Mouse (Mus musculus) midbrain, embryonic 14.5 days (tissue): ENCODE results near the gene Gm28043. TPM values are rescaled to one million over a fixed set of nuclear protein-coding genes. Genes with fewer than 3 reads are reported as not detected.
A peak's percentile ranks its signal among the peaks of the same experiment; 100 is the strongest.

Experiments
- ATAC-seq: fragments of 200-750 bp; cut with Nextera tagmentation; 2 replicates; pipeline ENCODE4 v1.8.0; 2017; ENCODE audit warnings: moderate number of reproducible peaks, moderate library complexity; ENCODE audit not compliant: low FRiP score, low TSS enrichment
- DNase-seq: peaks from one replicate; pipeline ENCODE4 v3.0.0-alpha.2; 2015
- H3K27ac ChIP-seq: fragments of 300-500 bp; sonication (generic); replicated peaks from 2 replicates; pipeline ENCODE4 v1.5.1; 2014; ENCODE audit warnings: mild to moderate bottlenecking, low read depth, low read length, moderate library complexity
- H3K27me3 ChIP-seq: fragments of 300-500 bp; sonication (generic); 2 replicates; pipeline ENCODE4 v1.6.1; 2014; ENCODE audit warnings: low read length, control low read depth, mixed read lengths; ENCODE audit not compliant: control insufficient read depth, insufficient read depth
- H3K36me3 ChIP-seq: fragments of 300-500 bp; sonication (generic); 2 replicates; pipeline ENCODE4 v1.6.1; 2014; ENCODE audit warnings: low read length, control low read depth; ENCODE audit not compliant: control insufficient read depth, insufficient read depth
- H3K4me1 ChIP-seq: fragments of 300-500 bp; sonication (generic); 2 replicates; pipeline ENCODE4 v1.6.1; 2014; ENCODE audit warnings: mild to moderate bottlenecking, antibody characterized with exemption, low read length, control low read depth; ENCODE audit not compliant: control insufficient read depth, insufficient read depth
- H3K4me2 ChIP-seq: fragments of 300-500 bp; sonication (generic); 2 replicates; pipeline ENCODE4 v1.6.1; 2014; ENCODE audit warnings: mild to moderate bottlenecking, low read length, moderate library complexity
- H3K4me3 ChIP-seq: fragments of 300-500 bp; sonication (generic); replicated peaks from 2 replicates; pipeline ENCODE4 v1.5.1; 2014; ENCODE audit warnings: low read depth, low read length
- H3K9ac ChIP-seq: fragments of 300-500 bp; sonication (generic); replicated peaks from 2 replicates; pipeline ENCODE4 v1.6.1; 2014; ENCODE audit warnings: mild to moderate bottlenecking, low read length, moderate library complexity
- H3K9me3 ChIP-seq: fragments of 300-500 bp; sonication (generic); 2 replicates; pipeline ENCODE4 v1.6.1; 2016; ENCODE audit warnings: low read length, control low read depth, mixed read lengths; ENCODE audit not compliant: control insufficient read depth
- WGBS: fragments of 180-500 bp; shearing (Covaris S2); extraction: QIAGEN DNeasy Blood & Tissue Kit; methylation state at CpG from one replicate; pipeline ENCODE4 v1.1.7; 2014; 5-methylcytosine and 5-hydroxymethylcytosine counted together
- polyA plus RNA-seq: library from polyadenylated mRNA; unstranded; fragments of >200 nt; fragmentation: Nextera tagmentation; extraction: Ambion mirVana; gene quantifications from 2 replicates; pipeline ENCODE4 v1.2.1, GENCODE M21; 2014

Gm28043 gene
- polyA plus RNA-seq, 1 experiment from 2014 or later, result 2.9 TPM

DNA sequence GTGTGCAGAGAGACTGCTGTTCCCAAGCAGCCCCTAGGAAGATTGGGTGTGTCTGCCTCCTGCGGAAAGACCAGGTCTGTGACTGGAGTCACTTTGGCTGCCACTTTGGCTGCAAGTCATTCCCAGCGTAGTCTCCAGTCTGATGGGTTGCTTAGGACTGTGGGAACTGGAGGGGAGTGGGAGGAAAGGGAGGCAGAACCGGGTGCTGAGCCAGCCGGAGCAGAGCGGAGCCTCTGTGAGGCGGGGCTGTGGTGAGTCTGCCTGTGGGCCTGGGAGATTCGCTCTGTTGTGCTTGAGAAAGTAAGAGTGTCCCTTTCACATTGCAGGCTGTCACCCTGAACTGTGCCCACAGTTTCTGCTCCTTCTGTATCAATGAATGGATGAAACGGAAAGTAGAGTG lies 20.8 kb downstream of the Gm28043 start:
- WGBS, result 94% methylated on average over 8 of the region's 8 CpGs
- Histone ChIP-seq H3K9ac (no peak overlapping the region), H3K9me3 (no peaks in the 10 kb centered on the region), H3K36me3 (peaks cover 86% of the 10 kb centered on the region), H3K4me3 (no peak overlapping the region), H3K27me3 (no peaks in the 10 kb centered on the region), H3K4me1 (no peaks in the 10 kb centered on the region), H3K4me2 (no peak overlapping the region), H3K27ac (no peak overlapping the region)
- DNase-seq, result no peak
- ATAC-seq, result no peak

DNA sequence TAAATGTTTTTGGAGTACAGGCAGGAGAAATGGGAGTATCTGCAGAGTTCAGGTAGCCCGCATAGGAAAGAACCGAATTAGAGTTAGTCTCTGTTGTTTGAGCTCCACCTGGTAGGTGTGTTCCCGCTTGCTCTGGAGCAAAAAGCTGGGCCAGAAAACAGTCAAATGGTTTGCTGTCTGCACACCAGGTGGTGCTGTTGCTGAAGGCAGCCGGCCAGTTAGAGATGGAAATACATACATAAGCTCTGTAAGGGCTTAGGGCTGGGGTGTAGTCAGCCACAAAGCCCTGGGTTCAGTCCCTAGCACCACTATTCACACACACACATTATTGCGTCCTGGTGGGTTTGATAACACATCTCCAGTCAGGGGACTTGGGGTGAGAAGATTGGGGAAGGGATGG lies 21.4 kb downstream of the Gm28043 start:
- Histone ChIP-seq H3K4me1 (no peaks in the 10 kb centered on the region), H3K4me3 (no peak overlapping the region), H3K27ac (no peak overlapping the region), H3K4me2 (no peak overlapping the region), H3K9ac (no peak overlapping the region), H3K27me3 (no peaks in the 10 kb centered on the region), H3K36me3 (peaks cover 86% of the 10 kb centered on the region), H3K9me3 (no peaks in the 10 kb centered on the region)
- ATAC-seq (no peak), DNase-seq (peak; percentile 76)
- WGBS, result 78% methylated on average over 5 of the region's 5 CpGs

DNA sequence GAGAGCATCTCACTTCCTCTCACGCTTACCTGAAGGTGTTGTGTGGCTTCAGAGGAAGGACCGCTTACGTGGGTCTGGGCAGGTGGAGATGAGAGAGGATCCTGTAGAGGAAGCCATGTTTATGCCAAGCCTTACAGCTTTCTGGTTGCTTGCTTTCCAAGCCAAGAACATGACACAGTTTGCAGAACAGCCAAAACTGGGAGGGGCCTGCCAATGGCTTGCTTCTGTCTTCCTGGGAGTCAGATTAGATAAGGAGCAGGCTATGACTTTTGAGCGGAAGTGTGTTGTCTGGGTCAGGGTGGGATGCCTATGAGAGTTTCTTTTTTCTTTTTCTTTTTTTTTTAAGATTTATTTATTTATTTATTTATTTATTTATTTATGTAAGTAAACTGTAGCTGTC lies 22.7 kb downstream of the Gm28043 start:
- Histone ChIP-seq H3K4me2 (no peak overlapping the region), H3K27me3 (no peaks in the 10 kb centered on the region), H3K9ac (no peak overlapping the region), H3K36me3 (peaks cover 86% of the 10 kb centered on the region), H3K4me3 (no peak overlapping the region), H3K27ac (no peak overlapping the region), H3K4me1 (no peaks in the 10 kb centered on the region), H3K9me3 (no peaks in the 10 kb centered on the region)
- ATAC-seq (no peak), DNase-seq (no peak)
- WGBS, result 98% methylated on average over 4 of the region's 4 CpGs

DNA sequence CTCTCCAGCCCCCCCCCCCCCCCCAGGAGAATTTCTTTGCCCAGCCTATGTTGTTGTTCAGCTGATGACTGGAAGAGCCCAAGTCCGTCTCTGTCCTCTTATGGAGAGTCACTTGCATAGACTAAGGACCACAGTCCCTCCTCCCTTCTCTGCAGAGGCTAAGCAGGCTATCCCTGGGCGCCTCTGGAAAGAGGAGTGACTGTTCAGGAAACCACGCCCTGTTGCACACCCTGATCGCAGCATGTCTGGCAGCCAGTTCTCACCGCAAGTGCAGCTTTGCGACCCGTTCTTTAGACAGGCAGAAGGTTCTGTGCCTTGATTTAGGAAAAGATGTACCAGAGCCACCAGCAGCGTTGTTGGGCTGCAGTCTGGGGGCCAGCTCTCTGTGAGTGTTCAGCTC lies 23.2 kb downstream of the Gm28043 start:
- H3K9me3 ChIP-seq, result no peaks in the 10 kb centered on the region
- peaks cover 84% of the 10 kb centered on the region for H3K36me3 ChIP-seq
- no peaks in the 10 kb centered on the region for H3K27me3 ChIP-seq
- no peak overlapping the region for H3K4me2 ChIP-seq
- WGBS, result 90% methylated on average over 8 of the region's 8 CpGs
- ATAC-seq, result no peak
- H3K27ac ChIP-seq, result no peak overlapping the region
- H3K9ac ChIP-seq, result no peak overlapping the region
- H3K4me3 ChIP-seq, result no peak overlapping the region
- DNase-seq, result no peak
- H3K4me1 ChIP-seq, result no peaks in the 10 kb centered on the region

DNA sequence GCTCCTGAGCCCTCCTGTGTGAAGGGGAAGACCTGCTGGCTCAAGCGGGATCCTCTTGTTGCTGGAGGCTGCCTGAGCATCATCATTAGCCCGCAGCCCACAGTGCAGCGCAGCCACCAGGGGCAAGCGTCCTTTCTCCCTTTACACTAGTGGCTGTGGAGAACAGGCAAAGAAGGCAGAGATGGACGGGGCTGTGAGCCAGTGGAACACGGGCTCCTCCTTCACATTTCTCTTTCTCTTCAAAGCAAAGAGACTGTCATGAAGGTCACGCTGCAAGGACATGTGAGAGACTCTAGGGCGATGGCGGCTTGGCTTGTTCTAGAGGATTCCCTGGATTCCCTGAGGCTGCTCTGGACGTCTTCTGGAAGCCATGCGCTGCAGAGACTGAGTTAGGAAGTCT lies 26.3 kb downstream of the Gm28043 start:
- DNase-seq (no peak), ATAC-seq (no peak)
- peaks cover 60% of the 10 kb centered on the region for H3K36me3 ChIP-seq
- H3K27me3 ChIP-seq, result no peaks in the 10 kb centered on the region
- no peak overlapping the region for H3K27ac ChIP-seq
- WGBS, result 99% methylated on average over 11 of the region's 11 CpGs
- no peaks in the 10 kb centered on the region for H3K9me3 ChIP-seq
- no peak overlapping the region for H3K4me2 ChIP-seq
- H3K4me1 ChIP-seq, result no peaks in the 10 kb centered on the region
- no peak overlapping the region for H3K4me3 ChIP-seq
- no peak overlapping the region for H3K9ac ChIP-seq

DNA sequence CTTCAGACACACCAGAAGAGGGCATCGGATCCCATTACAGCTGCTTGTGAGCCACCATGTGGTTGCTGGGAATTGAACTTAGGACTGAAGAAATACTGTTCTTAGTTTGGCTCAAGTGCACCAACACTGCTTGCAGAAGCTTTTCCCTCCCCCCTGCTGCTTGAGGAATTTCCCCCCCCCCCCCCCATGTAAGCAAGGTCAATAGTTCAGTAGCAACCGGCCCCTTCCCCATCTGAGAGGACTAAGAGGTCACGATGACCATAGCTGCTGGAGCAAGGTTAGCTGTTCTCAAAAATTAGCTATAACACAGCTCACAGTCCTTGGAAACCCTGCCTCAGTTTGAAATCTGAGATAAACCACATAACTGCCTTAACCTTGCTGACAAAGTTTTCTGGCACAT lies 27.5 kb downstream of the Gm28043 start:
- WGBS, result 83% methylated on average over 3 of the region's 3 CpGs
- H3K36me3 ChIP-seq, result peaks cover 47% of the 10 kb centered on the region
- H3K4me3 ChIP-seq, result no peak overlapping the region
- DNase-seq, result no peak
- H3K27me3 ChIP-seq, result no peaks in the 10 kb centered on the region
- no peaks in the 10 kb centered on the region for H3K4me1 ChIP-seq
- H3K9me3 ChIP-seq, result no peaks in the 10 kb centered on the region
- ATAC-seq, result no peak
- no peak overlapping the region for H3K27ac ChIP-seq
- no peak overlapping the region for H3K4me2 ChIP-seq
- no peak overlapping the region for H3K9ac ChIP-seq

DNA sequence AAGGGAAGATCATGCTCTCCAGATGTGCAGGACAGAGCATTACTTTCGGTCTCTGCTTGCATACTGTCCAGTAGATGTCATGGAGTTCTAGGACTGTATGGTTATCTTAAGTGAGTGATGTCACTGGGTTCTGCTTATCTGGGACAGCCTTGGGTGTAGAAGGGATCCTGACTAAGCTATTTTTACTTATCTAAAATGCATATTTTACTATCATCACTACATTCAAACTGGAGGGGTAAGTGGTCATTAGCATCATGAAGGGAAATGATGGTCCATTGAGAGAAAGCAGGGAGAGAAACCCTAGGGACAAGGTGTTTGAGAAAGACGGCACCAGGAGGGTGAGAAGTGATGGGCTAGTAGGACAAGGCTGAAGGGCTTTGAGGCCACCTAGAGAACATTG lies 43.6 kb downstream of the Gm28043 start:
- H3K27me3 ChIP-seq, result no peaks in the 10 kb centered on the region
- 0 out of 2 replicates have a peak, but pooled peaks cover 3% of the 10 kb centered on the region for H3K36me3 ChIP-seq
- H3K4me3 ChIP-seq, result no peak overlapping the region
- no peak overlapping the region for H3K27ac ChIP-seq
- 82% methylated on average over 2 of the region's 2 CpGs for WGBS
- ATAC-seq (no peak), DNase-seq (no peak)
- H3K9ac ChIP-seq, result no peak overlapping the region
- 0 out of 2 replicates have a peak, but pooled peaks cover 7% of the 10 kb centered on the region for H3K4me1 ChIP-seq
- no peak overlapping the region for H3K4me2 ChIP-seq
- H3K9me3 ChIP-seq, result no peaks in the 10 kb centered on the region

DNA sequence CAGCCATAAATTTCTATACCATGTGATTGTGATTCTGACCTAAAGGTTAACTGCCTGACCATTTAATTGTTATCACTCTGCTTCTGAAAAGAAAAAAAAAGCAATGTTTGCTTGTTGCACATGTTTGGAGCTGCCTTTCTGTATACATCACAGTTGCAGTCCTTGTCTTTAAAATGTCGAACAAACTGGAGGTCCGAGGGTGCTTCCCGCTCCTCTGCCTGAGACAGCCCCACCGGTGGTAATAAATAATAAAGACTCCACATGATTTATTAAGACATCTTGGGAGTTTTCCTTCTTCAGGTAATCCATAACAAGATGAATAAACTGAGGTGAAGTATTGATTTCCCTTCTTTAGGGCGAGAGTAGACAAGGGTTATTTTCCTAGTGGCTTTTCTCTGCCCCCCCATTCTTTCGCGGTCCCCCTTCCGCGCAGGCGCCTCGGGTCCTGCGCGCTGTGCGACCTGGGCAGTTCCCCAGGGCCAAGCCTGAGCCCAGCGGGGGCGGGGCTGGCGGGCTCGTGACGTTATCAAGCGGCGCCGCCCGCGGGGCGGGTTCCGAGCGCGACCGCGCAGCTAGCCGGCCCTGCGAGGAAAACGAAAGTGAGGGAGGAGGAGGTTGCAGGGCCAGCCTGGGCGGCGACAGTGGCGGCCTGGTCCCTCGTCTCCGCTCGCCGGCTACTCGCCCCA lies 45.5 kb downstream of the Gm28043 start, which contains the start of gene Cmtr1:
TSS of gene Cmtr1 (plus strand) at position 520 of the 686 bp plus-strand sequence.
- DNase-seq (peak; percentile 97), ATAC-seq (peak; percentile 95)
- H3K27me3 ChIP-seq, result no peaks in the 10 kb centered on the region
- peak within 1 kb of the TSS; percentile 93 for H3K27ac ChIP-seq
- H3K4me3 ChIP-seq, result peak within 1 kb of the TSS; percentile 87
- H3K4me2 ChIP-seq, result peak within 1 kb of the TSS; percentile 83
- H3K4me1 ChIP-seq, result 0 out of 2 replicates have a peak, but pooled peaks cover 7% of the 10 kb centered on the region
- H3K36me3 ChIP-seq, result peaks cover 19% of the 10 kb centered on the region; the same call in 1 of the 2 replicates
- WGBS, result under 1% methylated on average over 41 of the region's 41 CpGs
- H3K9ac ChIP-seq, result peak within 1 kb of the TSS; percentile 94
- H3K9me3 ChIP-seq, result no peaks in the 10 kb centered on the region

DNA sequence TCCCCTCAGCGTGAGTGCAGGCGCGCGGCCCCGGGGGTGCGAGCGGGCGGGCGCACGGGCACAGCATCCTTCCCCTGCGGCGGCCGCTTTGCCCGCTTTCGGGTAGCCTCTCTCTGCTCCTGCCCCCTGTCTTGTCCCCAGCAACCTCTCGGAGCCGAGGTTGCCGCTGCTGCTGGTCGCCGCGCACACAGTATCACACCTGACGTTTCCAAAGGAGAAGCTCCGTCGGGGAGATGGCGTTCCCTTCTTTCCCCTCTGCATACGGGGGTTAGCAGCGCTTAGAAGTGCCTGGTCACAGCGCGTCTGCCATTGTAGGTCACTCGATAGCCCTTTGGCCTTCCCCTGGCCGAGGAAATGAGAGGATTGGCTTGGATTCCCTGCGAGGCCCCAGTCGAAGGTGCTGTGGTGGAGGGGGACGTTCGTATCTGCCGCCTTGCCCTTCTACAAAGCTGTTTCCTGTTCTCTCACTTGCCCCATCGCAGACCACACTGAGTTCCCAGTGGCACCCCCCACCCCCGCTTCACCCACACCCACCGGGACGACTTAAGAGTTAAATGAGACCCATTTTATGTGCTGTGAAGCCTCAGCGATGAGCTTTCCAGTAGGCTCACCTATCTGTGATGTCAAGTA lies 46.2 kb downstream of the Gm28043 start:
- Histone ChIP-seq H3K27ac (peak overlapping the region; percentile 93), H3K36me3 (peaks cover 25% of the 10 kb centered on the region; the same call in 1 of the 2 replicates), H3K9me3 (no peaks in the 10 kb centered on the region), H3K27me3 (no peaks in the 10 kb centered on the region), H3K4me3 (peak overlapping the region; percentile 87), H3K4me2 (peak overlapping the region; percentile 83), H3K9ac (peak overlapping the region; percentile 94), H3K4me1 (0 out of 2 replicates have a peak, but pooled peaks cover 7% of the 10 kb centered on the region)
- under 1% methylated on average over 40 of the region's 41 CpGs for WGBS
- ATAC-seq (no peak; the same call in none of the 2 replicates), DNase-seq (peak; percentile 35)
